Mouse (Mus musculus): ENCODE measurements at regions not wholly inside any gene's neighbourhood (a gene's known extent, or its start where the extent isn't known, plus 50 kb on each side); places are given as distances from the start of the nearest gene placed in this dataset.

- no peaks in the 10 kb centered on the region for H3K27me3 ChIP-seq (ENCODE audit: control insufficient read depth, insufficient read depth, insufficient read length)
- no peaks in the 10 kb centered on the region for H3K36me3 ChIP-seq (ENCODE audit: control insufficient read depth, insufficient read depth)
- TF ChIP-seq SRF (IDR thresholded peaks at IDR 0.05; ENCODE audit: control insufficient read depth, insufficient read length, low read depth): no peak
- no peak for TF ChIP-seq REST (IDR thresholded peaks at IDR 0.05; ENCODE audit: insufficient read depth, insufficient read length)
- TF ChIP-seq CEBPB (IDR thresholded peaks at IDR 0.05; ENCODE audit: insufficient read depth, poor library complexity, severe bottlenecking): no peak
- TF ChIP-seq TCF12 (IDR thresholded peaks at IDR 0.05; ENCODE audit: insufficient read depth, poor library complexity, severe bottlenecking): no peak
- TF ChIP-seq POLR2AphosphoS2 (IDR thresholded peaks at IDR 0.05; ENCODE audit: insufficient read length, low read depth): no peak
- TF ChIP-seq MAX (IDR thresholded peaks at IDR 0.05; ENCODE audit: low read depth): no peak
- no peak for TF ChIP-seq MYOG (IDR thresholded peaks at IDR 0.05; ENCODE audit: control insufficient read depth in 1 of 3, insufficient read depth in 1 of 3, insufficient read length in 2 of 3, low read depth in 2 of 3)
- TF ChIP-seq TCF3 (IDR thresholded peaks at IDR 0.05; ENCODE audit: insufficient read length, low read depth): no peak
- TF ChIP-seq POLR2A (IDR thresholded peaks at IDR 0.05; ENCODE audit: insufficient read length, low read depth): no peak
- no peak for TF ChIP-seq USF1 (IDR thresholded peaks at IDR 0.05; ENCODE audit: low read depth)
- TF ChIP-seq E2F4 (IDR thresholded peaks at IDR 0.05; ENCODE audit: insufficient read depth): no peak
- no peak for TF ChIP-seq MYOD1 (IDR thresholded peaks at IDR 0.05; ENCODE audit: control insufficient read depth in 1 of 3, insufficient read length in 2 of 3, low read depth in 2 of 3)
- H3K4me3 ChIP-seq: no peak overlapping the region
- H3K4me2 ChIP-seq (ENCODE audit: low read depth): no peak overlapping the region
- no peak overlapping the region for H3ac ChIP-seq (ENCODE audit: control insufficient read depth, insufficient read length)
- H3K79me2 ChIP-seq (ENCODE audit: control insufficient read depth, insufficient read depth): no peaks in the 10 kb centered on the region
Observed at GRCm38 (mm10) chr9:84461441-84461840, 536.5 kb downstream of the Bckdhb start.

- TF ChIP-seq MYOG (IDR thresholded peaks at IDR 0.05; ENCODE audit: control insufficient read depth in 1 of 3, insufficient read depth in 1 of 3, insufficient read length in 2 of 3, low read depth in 2 of 3) (no peak), SRF (IDR thresholded peaks at IDR 0.05; ENCODE audit: control insufficient read depth, insufficient read length, low read depth) (no peak), MAX (IDR thresholded peaks at IDR 0.05; ENCODE audit: low read depth) (no peak), REST (IDR thresholded peaks at IDR 0.05; ENCODE audit: insufficient read depth, insufficient read length) (no peak), POLR2AphosphoS2 (IDR thresholded peaks at IDR 0.05; ENCODE audit: insufficient read length, low read depth) (no peak), CEBPB (IDR thresholded peaks at IDR 0.05; ENCODE audit: insufficient read depth, poor library complexity, severe bottlenecking) (no peak), TCF3 (IDR thresholded peaks at IDR 0.05; ENCODE audit: insufficient read length, low read depth) (no peak), MYOD1 (IDR thresholded peaks at IDR 0.05; ENCODE audit: control insufficient read depth in 1 of 3, insufficient read length in 2 of 3, low read depth in 2 of 3) (no peak)
Observed at GRCm38 (mm10) chr9:84466741-84467140, 541.8 kb downstream of the Bckdhb start.

DNA sequence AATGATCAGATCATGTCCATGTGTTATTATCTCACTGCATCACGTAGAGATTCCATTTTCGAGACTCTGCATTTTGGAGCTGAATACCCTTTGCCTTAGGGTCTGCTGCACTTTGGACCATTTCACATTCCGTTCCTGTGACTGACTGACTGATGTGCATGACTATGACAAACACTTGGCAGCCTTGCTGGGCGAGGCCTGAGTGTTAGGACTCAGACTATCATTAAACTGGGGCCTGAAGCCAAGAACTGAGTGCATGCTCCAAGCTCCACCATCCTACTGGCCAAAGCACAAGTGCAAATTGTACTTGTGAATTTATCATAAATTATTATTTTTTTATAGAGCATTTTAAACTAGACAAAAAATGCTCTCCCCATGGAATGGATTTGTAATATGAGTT, 547.8 kb downstream of the Bckdhb start:
- Histone ChIP-seq H3K4me3 (no peak overlapping the region), H3ac (ENCODE audit: control insufficient read depth, insufficient read length) (no peak overlapping the region), H3K4me2 (ENCODE audit: low read depth) (no peak overlapping the region), H3K27me3 (ENCODE audit: control insufficient read depth, insufficient read depth, insufficient read length) (no peaks in the 10 kb centered on the region), H3K79me2 (ENCODE audit: control insufficient read depth, insufficient read depth) (no peaks in the 10 kb centered on the region), H3K36me3 (ENCODE audit: control insufficient read depth, insufficient read depth) (no peaks in the 10 kb centered on the region)
- no peak for TF ChIP-seq E2F4 (IDR thresholded peaks at IDR 0.05; ENCODE audit: insufficient read depth)
- TF ChIP-seq MAX (IDR thresholded peaks at IDR 0.05; ENCODE audit: low read depth): no peak
- TF ChIP-seq USF1 (IDR thresholded peaks at IDR 0.05; ENCODE audit: low read depth): no peak
- no peak for TF ChIP-seq MYOG (IDR thresholded peaks at IDR 0.05; ENCODE audit: control insufficient read depth in 1 of 3, insufficient read depth in 1 of 3, insufficient read length in 2 of 3, low read depth in 2 of 3)
- TF ChIP-seq POLR2AphosphoS2 (IDR thresholded peaks at IDR 0.05; ENCODE audit: insufficient read length, low read depth): no peak
- no peak for TF ChIP-seq MYOD1 (IDR thresholded peaks at IDR 0.05; ENCODE audit: control insufficient read depth in 1 of 3, insufficient read length in 2 of 3, low read depth in 2 of 3)
- TF ChIP-seq POLR2A (IDR thresholded peaks at IDR 0.05; ENCODE audit: insufficient read length, low read depth): no peak
- TF ChIP-seq SRF (IDR thresholded peaks at IDR 0.05; ENCODE audit: control insufficient read depth, insufficient read length, low read depth): no peak
- TF ChIP-seq REST (IDR thresholded peaks at IDR 0.05; ENCODE audit: insufficient read depth, insufficient read length): no peak
- no peak for TF ChIP-seq TCF3 (IDR thresholded peaks at IDR 0.05; ENCODE audit: insufficient read length, low read depth)
- no peak for TF ChIP-seq TCF12 (IDR thresholded peaks at IDR 0.05; ENCODE audit: insufficient read depth, poor library complexity, severe bottlenecking)
- no peak for TF ChIP-seq CEBPB (IDR thresholded peaks at IDR 0.05; ENCODE audit: insufficient read depth, poor library complexity, severe bottlenecking)

More at GRCm38 (mm10) chr9:84466741-84467140, 541.8 kb downstream of the Bckdhb start:
- H3K4me3 ChIP-seq: no peak overlapping the region
- no peak overlapping the region for H3ac ChIP-seq (ENCODE audit: control insufficient read depth, insufficient read length)
- no peaks in the 10 kb centered on the region for H3K27me3 ChIP-seq (ENCODE audit: control insufficient read depth, insufficient read depth, insufficient read length)
- no peaks in the 10 kb centered on the region for H3K36me3 ChIP-seq (ENCODE audit: control insufficient read depth, insufficient read depth)
- H3K79me2 ChIP-seq (ENCODE audit: control insufficient read depth, insufficient read depth): no peaks in the 10 kb centered on the region
- no peak overlapping the region for H3K4me2 ChIP-seq (ENCODE audit: low read depth)

- Histone ChIP-seq H3K4me2 (ENCODE audit: low read depth) (no peak overlapping the region), H3K4me3 (no peak overlapping the region), H3K27me3 (ENCODE audit: control insufficient read depth, insufficient read depth, insufficient read length) (no peaks in the 10 kb centered on the region), H3K79me2 (ENCODE audit: control insufficient read depth, insufficient read depth) (no peaks in the 10 kb centered on the region), H3K36me3 (ENCODE audit: control insufficient read depth, insufficient read depth) (no peaks in the 10 kb centered on the region), H3ac (ENCODE audit: control insufficient read depth, insufficient read length) (no peak overlapping the region)
- TF ChIP-seq REST (IDR thresholded peaks at IDR 0.05; ENCODE audit: insufficient read depth, insufficient read length) (no peak), E2F4 (IDR thresholded peaks at IDR 0.05; ENCODE audit: insufficient read depth) (no peak), TCF3 (IDR thresholded peaks at IDR 0.05; ENCODE audit: insufficient read length, low read depth) (no peak), CEBPB (IDR thresholded peaks at IDR 0.05; ENCODE audit: insufficient read depth, poor library complexity, severe bottlenecking) (no peak), MYOG (IDR thresholded peaks at IDR 0.05; ENCODE audit: control insufficient read depth in 1 of 3, insufficient read depth in 1 of 3, insufficient read length in 2 of 3, low read depth in 2 of 3) (no peak), USF1 (IDR thresholded peaks at IDR 0.05; ENCODE audit: low read depth) (no peak), TCF12 (IDR thresholded peaks at IDR 0.05; ENCODE audit: insufficient read depth, poor library complexity, severe bottlenecking) (no peak), POLR2A (IDR thresholded peaks at IDR 0.05; ENCODE audit: insufficient read length, low read depth) (no peak), MYOD1 (IDR thresholded peaks at IDR 0.05; ENCODE audit: control insufficient read depth in 1 of 3, insufficient read length in 2 of 3, low read depth in 2 of 3) (no peak), POLR2AphosphoS2 (IDR thresholded peaks at IDR 0.05; ENCODE audit: insufficient read length, low read depth) (no peak), MAX (IDR thresholded peaks at IDR 0.05; ENCODE audit: low read depth) (no peak), SRF (IDR thresholded peaks at IDR 0.05; ENCODE audit: control insufficient read depth, insufficient read length, low read depth) (no peak)
Observed at GRCm38 (mm10) chr9:84475906-84476305, 551.0 kb downstream of the Bckdhb start.

All from myocyte (in vitro differentiated cells).